Mouse (Mus musculus): ENCODE measurements at regions not wholly inside any gene's neighbourhood (a gene's known extent, or its start where the extent isn't known, plus 50 kb on each side); places are given as distances from the start of the nearest gene placed in this dataset.
"Not testable (repeated sequence)": the region's sequence is repeated elsewhere in the genome, so short reads cannot be mapped to it uniquely, and the experiment has no call there.

DNA sequence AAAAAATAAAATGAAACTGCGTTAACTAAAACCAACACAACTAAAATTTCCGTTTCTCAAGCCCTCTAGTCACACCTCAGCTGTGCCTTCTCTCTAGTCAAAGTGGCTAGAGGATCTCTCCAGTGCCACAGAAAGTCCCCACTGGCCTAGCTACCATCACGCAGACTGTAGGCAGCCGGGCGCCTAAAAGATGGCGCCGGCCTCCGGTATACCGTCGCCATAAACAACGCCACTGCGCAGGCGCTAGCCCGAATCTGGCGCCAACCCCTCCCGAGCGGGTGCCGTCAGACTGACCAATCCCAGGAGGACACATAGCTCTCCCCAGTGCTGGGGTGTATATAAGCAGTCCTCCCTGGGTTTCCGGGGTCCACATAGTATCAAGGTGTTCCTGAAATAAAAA lies 62.7 kb upstream of the Top1 start:
- not testable (repeated sequence) for DNase-seq (ENCODE audit: low spot score); ATAC-seq (ENCODE audit: low FRiP score); H3K4me1 ChIP-seq (replicated peaks; ENCODE audit: control insufficient read depth, insufficient read depth, low read length); H3K27ac ChIP-seq (ENCODE audit: low read depth, low read length); H3K9ac ChIP-seq (ENCODE audit: low read depth, low read length); H3K36me3 ChIP-seq (ENCODE audit: control insufficient read depth, insufficient read depth, low read length); H3K4me3 ChIP-seq (ENCODE audit: low read depth, low read length); H3K9me3 ChIP-seq (ENCODE audit: control insufficient read depth, low read length); H3K4me2 ChIP-seq (replicated peaks; ENCODE audit: low read depth, low read length)
- H3K27me3 ChIP-seq (ENCODE audit: control insufficient read depth, insufficient read depth, low read length), result peaks cover 20% of the 10 kb centered on the region
- 96% methylated on average over 19 of the region's 19 CpGs for WGBS

GRCm38 (mm10) chr2:160583506-160583905 lies 62.2 kb upstream of the Top1 start:
- Histone ChIP-seq H3K27me3 (ENCODE audit: control insufficient read depth, insufficient read depth, low read length) (peaks cover 17% of the 10 kb centered on the region), H3K36me3 (ENCODE audit: control insufficient read depth, insufficient read depth, low read length) (no peaks in the 10 kb centered on the region), H3K9me3 (ENCODE audit: control insufficient read depth, low read length) (no peaks in the 10 kb centered on the region), H3K27ac (ENCODE audit: low read depth, low read length) (no peak overlapping the region), H3K4me1 (replicated peaks; ENCODE audit: control insufficient read depth, insufficient read depth, low read length) (peaks cover 10% of the 10 kb centered on the region; the same call in 1 of the 2 replicates), H3K4me3 (ENCODE audit: low read depth, low read length) (no peak overlapping the region), H3K4me2 (replicated peaks; ENCODE audit: low read depth, low read length) (no peak overlapping the region), H3K9ac (ENCODE audit: low read depth, low read length) (no peak overlapping the region)
- 48% methylated on average over 6 of the region's 6 CpGs for WGBS
- DNase-seq (ENCODE audit: low spot score) (no peak), ATAC-seq (ENCODE audit: low FRiP score) (no peak)

DNA sequence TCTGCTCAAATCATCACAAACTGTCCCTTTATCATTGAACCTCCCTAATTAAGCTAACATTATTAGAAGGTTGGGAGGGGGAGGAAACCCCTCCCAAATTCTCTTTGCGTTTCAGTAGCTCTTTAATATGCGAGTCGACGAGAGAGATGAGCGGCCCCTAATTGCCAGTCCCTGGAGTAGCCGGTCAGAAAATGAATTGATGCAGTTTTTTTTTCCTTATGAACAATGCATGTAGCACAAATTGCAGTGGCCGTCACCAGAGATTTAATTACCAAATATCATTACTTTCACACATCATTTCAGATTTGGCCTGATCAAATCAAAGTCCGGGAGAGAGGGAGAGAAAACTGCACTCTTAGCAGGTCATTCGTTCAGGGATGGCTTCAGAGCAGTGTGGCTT lies 61.1 kb upstream of the Top1 start:
- no peak for ATAC-seq (ENCODE audit: low FRiP score)
- peaks cover 10% of the 10 kb centered on the region; the same call in 1 of the 2 replicates for H3K4me1 ChIP-seq (replicated peaks; ENCODE audit: control insufficient read depth, insufficient read depth, low read length)

GRCm38 (mm10) chr2:160587015-160587835 lies 58.5 kb upstream of the Top1 start:
- Histone ChIP-seq H3K27me3 (ENCODE audit: control insufficient read depth, insufficient read depth, low read length) (no peaks in the 10 kb centered on the region), H3K36me3 (ENCODE audit: control insufficient read depth, insufficient read depth, low read length) (no peaks in the 10 kb centered on the region), H3K4me3 (ENCODE audit: low read depth, low read length) (no peak overlapping the region), H3K9ac (ENCODE audit: low read depth, low read length) (no peak overlapping the region), H3K9me3 (ENCODE audit: control insufficient read depth, low read length) (no peaks in the 10 kb centered on the region), H3K4me2 (replicated peaks; ENCODE audit: low read depth, low read length) (no peak overlapping the region), H3K4me1 (replicated peaks; ENCODE audit: control insufficient read depth, insufficient read depth, low read length) (peaks cover 6% of the 10 kb centered on the region; the same call in 1 of the 2 replicates), H3K27ac (ENCODE audit: low read depth, low read length) (no peak overlapping the region)
- no peak for DNase-seq (ENCODE audit: low spot score)
- WGBS, result 81% methylated on average over 9 of the region's 9 CpGs
- no peak for ATAC-seq (ENCODE audit: low FRiP score)

More for the DNA sequence above, 61.1 kb upstream of the Top1 start:
- Histone ChIP-seq H3K27me3 (ENCODE audit: control insufficient read depth, insufficient read depth, low read length) (peaks cover 14% of the 10 kb centered on the region), H3K27ac (ENCODE audit: low read depth, low read length) (no peak overlapping the region), H3K9ac (ENCODE audit: low read depth, low read length) (no peak overlapping the region), H3K4me2 (replicated peaks; ENCODE audit: low read depth, low read length) (no peak overlapping the region), H3K36me3 (ENCODE audit: control insufficient read depth, insufficient read depth, low read length) (no peaks in the 10 kb centered on the region), H3K9me3 (ENCODE audit: control insufficient read depth, low read length) (no peaks in the 10 kb centered on the region), H3K4me3 (ENCODE audit: low read depth, low read length) (no peak overlapping the region)
- 41% methylated on average over 9 of the region's 9 CpGs for WGBS
- DNase-seq (ENCODE audit: low spot score), result no peak

DNA sequence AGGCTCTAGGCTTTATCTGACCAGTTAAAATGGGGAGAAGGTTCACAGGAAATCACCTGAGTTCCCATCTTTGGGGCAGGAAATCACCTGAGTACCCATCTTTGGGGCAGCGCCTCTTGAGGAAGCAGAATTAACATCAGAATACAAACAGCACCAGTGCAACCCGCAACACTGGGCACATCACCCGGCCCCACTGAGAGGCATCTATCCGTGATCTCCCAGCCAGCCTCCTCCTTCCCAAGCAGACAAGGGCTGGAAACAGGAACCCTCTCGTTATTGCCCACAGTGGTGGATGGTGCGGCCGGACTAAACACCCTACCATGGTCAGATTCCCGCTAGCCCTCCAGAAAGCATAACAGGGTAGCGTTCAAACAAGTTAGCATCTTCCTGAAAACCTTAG lies 57.3 kb upstream of the Top1 start:
- Histone ChIP-seq H3K4me1 (replicated peaks; ENCODE audit: control insufficient read depth, insufficient read depth, low read length) (peaks cover 6% of the 10 kb centered on the region; the same call in 1 of the 2 replicates), H3K9ac (ENCODE audit: low read depth, low read length) (no peak overlapping the region), H3K4me3 (ENCODE audit: low read depth, low read length) (no peak overlapping the region), H3K27ac (ENCODE audit: low read depth, low read length) (no peak overlapping the region), H3K36me3 (ENCODE audit: control insufficient read depth, insufficient read depth, low read length) (no peaks in the 10 kb centered on the region), H3K4me2 (replicated peaks; ENCODE audit: low read depth, low read length) (no peak overlapping the region), H3K9me3 (ENCODE audit: control insufficient read depth, low read length) (no peaks in the 10 kb centered on the region), H3K27me3 (ENCODE audit: control insufficient read depth, insufficient read depth, low read length) (no peaks in the 10 kb centered on the region)
- DNase-seq (ENCODE audit: low spot score) (no peak), ATAC-seq (ENCODE audit: low FRiP score) (no peak)
- 90% methylated on average over 9 of the region's 9 CpGs for WGBS

DNA sequence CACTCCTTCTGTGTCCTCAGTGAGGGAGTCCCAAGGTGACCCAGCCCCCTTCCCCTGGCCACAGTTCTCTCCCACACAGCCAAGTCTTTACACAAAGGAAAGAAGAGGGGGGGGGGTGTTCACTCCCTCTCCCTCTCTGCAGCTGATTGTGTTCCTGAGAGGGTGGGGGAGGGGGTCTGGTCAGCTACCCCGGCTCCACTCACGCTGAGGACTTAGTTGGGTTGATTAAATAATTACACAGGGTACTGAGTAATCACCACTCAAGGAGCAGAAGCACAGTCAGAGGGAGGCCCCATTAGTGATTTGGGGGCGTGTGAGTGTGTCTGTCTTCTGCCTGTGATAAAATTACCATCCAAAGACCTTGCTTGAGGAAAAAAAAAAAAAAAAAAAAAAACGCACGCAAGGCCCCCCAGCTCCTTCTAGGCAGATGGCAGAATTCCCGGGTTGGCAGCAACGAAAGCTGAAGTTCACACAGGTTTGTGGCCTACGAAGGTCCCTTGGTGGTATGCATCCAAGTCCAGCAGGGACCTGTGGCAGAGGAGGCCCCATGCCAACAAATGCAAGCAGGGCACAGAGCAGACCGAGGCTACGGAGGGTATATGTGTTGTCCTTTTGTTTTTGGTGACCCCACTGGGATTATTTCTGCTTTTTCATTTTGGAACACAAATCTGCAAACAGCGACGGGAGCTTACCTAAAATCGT lies 55.3 kb upstream of the Top1 start:
- Histone ChIP-seq H3K4me2 (replicated peaks; ENCODE audit: low read depth, low read length) (no peak overlapping the region), H3K27ac (ENCODE audit: low read depth, low read length) (no peak overlapping the region), H3K4me3 (ENCODE audit: low read depth, low read length) (no peak overlapping the region), H3K36me3 (ENCODE audit: control insufficient read depth, insufficient read depth, low read length) (no peaks in the 10 kb centered on the region), H3K9me3 (ENCODE audit: control insufficient read depth, low read length) (no peaks in the 10 kb centered on the region), H3K4me1 (replicated peaks; ENCODE audit: control insufficient read depth, insufficient read depth, low read length) (no peaks in the 10 kb centered on the region), H3K9ac (ENCODE audit: low read depth, low read length) (no peak overlapping the region), H3K27me3 (ENCODE audit: control insufficient read depth, insufficient read depth, low read length) (no peaks in the 10 kb centered on the region)
- no peak for DNase-seq (ENCODE audit: low spot score)
- 52% methylated on average over 13 of the region's 13 CpGs for WGBS
- peak; percentile 23; the same call in 1 of the 2 replicates for ATAC-seq (ENCODE audit: low FRiP score)

DNA sequence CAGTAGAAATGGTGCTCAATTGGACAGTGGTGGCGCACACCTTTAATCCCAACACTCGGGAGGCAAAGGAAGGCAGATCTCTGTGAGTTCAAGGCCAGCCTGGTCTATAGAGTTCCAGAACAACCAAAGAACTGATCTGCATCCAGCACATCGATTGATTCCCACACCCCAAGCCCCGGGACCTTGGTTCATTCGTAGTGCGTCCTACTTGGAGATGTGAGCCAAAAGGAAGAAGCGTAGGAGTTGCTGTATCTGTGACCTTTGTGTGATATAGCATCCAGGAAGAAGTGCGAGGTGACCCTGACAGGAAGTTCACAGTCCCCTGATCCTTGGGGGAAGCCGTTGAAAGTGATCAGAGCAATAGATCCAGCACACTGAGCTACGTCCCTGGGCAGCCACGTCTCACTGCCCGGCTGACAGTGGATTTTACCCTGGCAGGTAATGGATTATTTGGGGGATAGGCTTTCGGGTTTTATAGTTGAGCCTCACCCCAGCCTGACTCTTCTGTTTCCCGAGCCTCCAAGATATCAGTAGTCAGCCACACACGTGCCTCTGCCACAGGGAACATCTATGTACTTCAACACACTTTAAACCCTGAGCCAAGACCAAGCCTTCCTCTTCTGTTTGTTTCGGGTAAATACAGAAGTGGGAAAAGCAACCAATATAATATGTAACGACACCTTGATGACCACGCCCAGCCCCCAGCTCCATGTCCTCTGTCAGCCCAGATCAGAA lies 54.1 kb upstream of the Top1 start:
- no peak for ATAC-seq (ENCODE audit: low FRiP score)
- Histone ChIP-seq H3K9ac (ENCODE audit: low read depth, low read length) (no peak overlapping the region), H3K27ac (ENCODE audit: low read depth, low read length) (no peak overlapping the region), H3K36me3 (ENCODE audit: control insufficient read depth, insufficient read depth, low read length) (no peaks in the 10 kb centered on the region), H3K4me2 (replicated peaks; ENCODE audit: low read depth, low read length) (no peak overlapping the region), H3K9me3 (ENCODE audit: control insufficient read depth, low read length) (no peaks in the 10 kb centered on the region), H3K27me3 (ENCODE audit: control insufficient read depth, insufficient read depth, low read length) (no peaks in the 10 kb centered on the region; the same call in 1 of the 2 replicates), H3K4me1 (replicated peaks; ENCODE audit: control insufficient read depth, insufficient read depth, low read length) (no peaks in the 10 kb centered on the region), H3K4me3 (ENCODE audit: low read depth, low read length) (no peak overlapping the region)
- DNase-seq (ENCODE audit: low spot score), result no peak
- 89% methylated on average over 18 of the region's 18 CpGs for WGBS

DNA sequence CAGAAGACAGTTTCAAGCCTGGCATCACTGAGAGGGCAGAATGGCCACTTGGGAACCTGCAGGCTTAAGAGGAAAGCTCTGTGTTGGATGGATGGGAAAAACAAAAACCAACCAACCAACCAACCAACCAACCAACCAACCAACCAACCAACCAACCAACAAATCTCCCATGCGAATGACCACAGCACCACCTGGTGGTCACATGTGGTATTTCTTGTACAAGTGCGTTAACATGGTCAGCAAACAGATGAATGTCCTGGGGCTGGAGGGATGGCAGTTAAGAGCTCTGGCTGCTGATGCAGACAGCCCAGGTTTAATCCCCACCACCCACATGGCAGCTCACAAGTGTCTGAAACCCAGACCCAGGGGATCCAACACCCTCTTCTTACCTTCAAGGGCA lies 52.7 kb upstream of the Top1 start:
- H3K36me3 ChIP-seq (ENCODE audit: control insufficient read depth, insufficient read depth, low read length), result no peaks in the 10 kb centered on the region
- no peaks in the 10 kb centered on the region for H3K9me3 ChIP-seq (ENCODE audit: control insufficient read depth, low read length)
- DNase-seq (ENCODE audit: low spot score) (peak; percentile 83), ATAC-seq (ENCODE audit: low FRiP score) (no peak)
- no peaks in the 10 kb centered on the region; the same call in 1 of the 2 replicates for H3K27me3 ChIP-seq (ENCODE audit: control insufficient read depth, insufficient read depth, low read length)
- 0% methylated on average over 2 of the region's 2 CpGs for WGBS
- no peaks in the 10 kb centered on the region for H3K4me1 ChIP-seq (replicated peaks; ENCODE audit: control insufficient read depth, insufficient read depth, low read length)
- H3K27ac ChIP-seq (ENCODE audit: low read depth, low read length), result no peak overlapping the region
- H3K9ac ChIP-seq (ENCODE audit: low read depth, low read length), result no peak overlapping the region
- H3K4me3 ChIP-seq (ENCODE audit: low read depth, low read length), result no peak overlapping the region
- no peak overlapping the region for H3K4me2 ChIP-seq (replicated peaks; ENCODE audit: low read depth, low read length)
